Mouse (Mus musculus) limb, embryonic 15.5 days (tissue): ENCODE measurements at regions not wholly inside any gene's neighbourhood (a gene's known extent, or its start where the extent isn't known, plus 50 kb on each side); places are given as distances from the start of the nearest gene placed in this dataset.

Source experiments
- ATAC-seq: fragments of 200-750 bp; cut with Nextera tagmentation; 2 replicates; pipeline ENCODE4 v1.8.0; 2017; ENCODE audit warnings: low read depth, moderate TSS enrichment; ENCODE audit not compliant: insufficient number of reproducible peaks, low FRiP score, low TSS enrichment
- H3K27ac ChIP-seq: fragments of 300-500 bp; sonication (generic); 2 replicates; pipeline ENCODE4 v1.5.1; 2015; ENCODE audit warnings: moderate library complexity, mild to moderate bottlenecking, inconsistent platforms
- H3K27me3 ChIP-seq: fragments of 300-500 bp; sonication (generic); 2 replicates; pipeline ENCODE4 v1.6.1; 2015; ENCODE audit warnings: inconsistent platforms
- H3K36me3 ChIP-seq: fragments of 300-500 bp; sonication (generic); 2 replicates; pipeline ENCODE4 v1.6.1; 2015; ENCODE audit warnings: inconsistent platforms
- H3K4me1 ChIP-seq: fragments of 300-500 bp; sonication (generic); 2 replicates; pipeline ENCODE4 v1.6.1; 2015; ENCODE audit warnings: inconsistent platforms
- H3K4me2 ChIP-seq: fragments of 300-500 bp; sonication (generic); 2 replicates; pipeline ENCODE4 v1.6.1; 2015; ENCODE audit warnings: mild to moderate bottlenecking, inconsistent platforms
- H3K4me3 ChIP-seq: fragments of 300-500 bp; sonication (generic); 2 replicates; pipeline ENCODE4 v1.5.1; 2015; ENCODE audit warnings: mild to moderate bottlenecking, inconsistent platforms
- H3K9ac ChIP-seq: fragments of 300-500 bp; sonication (generic); 2 replicates; pipeline ENCODE4 v1.6.1; 2015; ENCODE audit warnings: inconsistent platforms
- H3K9me3 ChIP-seq: fragments of 300-500 bp; sonication (generic); 2 replicates; pipeline ENCODE4 v1.6.1; 2016; ENCODE audit warnings: inconsistent platforms
- WGBS: fragments of 180-500 bp; shearing (Covaris S2); methylation state at CpG from one replicate; pipeline ENCODE4 v1.1.7; 2015; 5-methylcytosine and 5-hydroxymethylcytosine counted together

GRCm38 (mm10) chr15:93853221-93853620, 257.5 kb upstream of the Prickle1 start:
- Histone ChIP-seq H3K36me3 (no peaks in the 10 kb centered on the region), H3K4me3 (no peak overlapping the region), H3K4me2 (no peak overlapping the region), H3K9me3 (no peaks in the 10 kb centered on the region), H3K27me3 (no peaks in the 10 kb centered on the region), H3K4me1 (peaks cover 16% of the 10 kb centered on the region; the same call in 1 of the 2 replicates), H3K27ac (no peak overlapping the region), H3K9ac (no peak overlapping the region)
- WGBS = 38% methylated on average over 3 of the region's 3 CpGs
- ATAC-seq = no peak

GRCm38 (mm10) chr15:93852126-93852525, 256.4 kb upstream of the Prickle1 start:
- Histone ChIP-seq H3K4me3 (no peak overlapping the region), H3K27ac (no peak overlapping the region), H3K9me3 (no peaks in the 10 kb centered on the region), H3K27me3 (no peaks in the 10 kb centered on the region), H3K4me1 (peaks cover 8% of the 10 kb centered on the region; the same call in 1 of the 2 replicates), H3K4me2 (no peak overlapping the region), H3K9ac (no peak overlapping the region), H3K36me3 (no peaks in the 10 kb centered on the region)
- no peak for ATAC-seq
- WGBS = 93% methylated on average over 4 of the region's 4 CpGs

GRCm38 (mm10) chr15:93850388-93850787, 254.7 kb upstream of the Prickle1 start:
- Histone ChIP-seq H3K27ac (no peak overlapping the region), H3K36me3 (no peaks in the 10 kb centered on the region), H3K4me3 (no peak overlapping the region), H3K9me3 (no peaks in the 10 kb centered on the region), H3K27me3 (no peaks in the 10 kb centered on the region), H3K9ac (no peak overlapping the region), H3K4me2 (no peak overlapping the region), H3K4me1 (0 out of 2 replicates have a peak, but pooled peaks cover 3% of the 10 kb centered on the region)
- 24% methylated on average over 6 of the region's 6 CpGs for WGBS
- no peak for ATAC-seq

DNA sequence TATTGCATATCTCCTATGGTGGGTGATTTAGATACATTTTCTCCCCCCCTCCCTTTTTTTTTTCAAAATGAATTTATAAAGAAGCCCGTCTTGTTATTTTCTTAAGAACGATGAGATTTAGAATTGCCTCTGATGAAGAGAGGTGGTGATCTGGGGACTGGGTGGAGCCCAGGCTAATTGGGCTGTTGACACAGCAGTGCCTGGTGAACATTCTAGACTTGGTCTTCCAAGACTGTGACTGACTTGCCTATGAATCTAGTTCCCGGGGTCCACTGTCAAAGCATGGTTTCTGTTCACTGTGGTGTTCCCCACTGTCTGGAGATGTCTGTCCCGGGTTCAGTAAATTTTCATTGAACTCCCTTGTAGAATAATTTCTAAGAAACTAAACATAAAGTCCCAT, 253.1 kb upstream of the Prickle1 start:
- no peak overlapping the region for H3K4me3 ChIP-seq
- H3K27me3 ChIP-seq = no peaks in the 10 kb centered on the region
- H3K9me3 ChIP-seq = no peaks in the 10 kb centered on the region
- H3K4me2 ChIP-seq = no peak overlapping the region
- no peak overlapping the region for H3K9ac ChIP-seq
- 89% methylated on average over 4 of the region's 4 CpGs for WGBS
- ATAC-seq = no peak
- H3K4me1 ChIP-seq = 0 out of 2 replicates have a peak, but pooled peaks cover 3% of the 10 kb centered on the region
- H3K27ac ChIP-seq = no peak overlapping the region
- H3K36me3 ChIP-seq = no peaks in the 10 kb centered on the region

DNA sequence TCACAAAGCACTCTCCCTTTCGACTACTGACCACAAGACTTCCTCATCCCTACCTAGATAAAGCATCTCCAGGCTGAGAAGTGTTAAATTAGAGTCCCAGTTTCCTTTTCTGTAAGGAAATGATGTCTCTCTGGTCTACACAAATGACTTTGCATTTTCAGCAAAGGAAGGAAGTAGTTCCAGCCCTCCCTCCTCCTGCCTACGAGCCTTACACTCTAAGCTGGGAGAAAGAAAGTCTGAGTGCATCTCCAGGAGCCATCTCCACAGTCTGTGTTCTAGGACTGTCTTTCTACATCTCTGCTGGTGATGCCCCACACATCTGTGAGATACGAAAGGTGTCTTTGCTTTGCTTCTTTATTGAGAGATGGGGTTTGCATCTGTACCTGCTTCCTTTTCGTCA, 251.1 kb upstream of the Prickle1 start:
- no peak for ATAC-seq
- H3K27ac ChIP-seq = no peak overlapping the region
- H3K9ac ChIP-seq = no peak overlapping the region
- no peaks in the 10 kb centered on the region for H3K36me3 ChIP-seq
- H3K4me3 ChIP-seq = no peak overlapping the region
- 0 out of 2 replicates have a peak, but pooled peaks cover 3% of the 10 kb centered on the region for H3K4me1 ChIP-seq
- no peaks in the 10 kb centered on the region for H3K9me3 ChIP-seq
- WGBS = 86% methylated on average over 4 of the region's 4 CpGs
- no peak overlapping the region for H3K4me2 ChIP-seq
- H3K27me3 ChIP-seq = no peaks in the 10 kb centered on the region

DNA sequence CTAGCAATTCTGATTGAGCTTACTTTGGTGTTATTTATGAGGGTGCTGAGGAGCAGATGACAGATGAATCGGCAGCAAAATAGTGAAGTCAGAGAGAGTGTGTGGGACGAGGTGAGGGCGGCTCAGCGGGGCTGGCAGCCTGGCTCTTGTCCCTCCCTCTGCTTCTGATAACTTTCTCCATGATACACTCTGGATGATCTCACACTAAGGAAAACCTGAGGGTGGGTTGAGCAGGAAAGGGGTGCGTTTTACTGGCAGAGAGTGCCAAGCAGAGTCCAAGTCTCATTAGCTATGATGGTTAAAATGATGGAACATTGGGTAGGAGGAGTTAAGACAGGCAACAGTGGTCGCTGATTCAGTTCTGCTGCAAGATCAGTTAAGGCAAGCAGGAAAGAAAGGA, 250.1 kb upstream of the Prickle1 start:
- Histone ChIP-seq H3K27ac (no peak overlapping the region), H3K4me3 (no peak overlapping the region), H3K27me3 (no peaks in the 10 kb centered on the region), H3K9me3 (no peaks in the 10 kb centered on the region), H3K4me1 (0 out of 2 replicates have a peak, but pooled peaks cover 3% of the 10 kb centered on the region), H3K9ac (no peak overlapping the region), H3K4me2 (no peak overlapping the region), H3K36me3 (no peaks in the 10 kb centered on the region)
- no peak for ATAC-seq
- 46% methylated on average over 6 of the region's 6 CpGs for WGBS

DNA sequence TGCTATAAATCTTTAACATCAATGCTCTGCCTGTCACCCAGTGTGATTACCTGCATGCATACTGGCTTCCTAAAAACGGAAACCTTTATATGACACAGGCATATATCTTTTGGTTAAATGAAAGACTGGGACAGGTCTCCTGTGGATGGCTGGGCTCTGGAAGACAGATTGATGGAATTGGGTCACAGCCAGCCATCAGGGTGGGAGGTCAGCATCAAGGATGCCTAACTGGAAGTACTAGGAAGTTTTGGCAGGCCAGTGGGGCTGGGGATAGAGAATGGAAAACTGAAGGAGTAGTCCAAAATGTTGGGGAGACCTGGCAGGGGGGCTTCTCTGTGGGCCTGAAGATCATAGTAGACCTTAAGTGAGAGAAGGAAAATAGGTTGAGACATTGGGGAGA, 237.3 kb upstream of the Prickle1 start:
- no peak for ATAC-seq

GRCm38 (mm10) chr15:93832431-93832936, 236.8 kb upstream of the Prickle1 start:
- no peaks in the 10 kb centered on the region for H3K36me3 ChIP-seq
- no peak overlapping the region for H3K9ac ChIP-seq
- H3K9me3 ChIP-seq = no peaks in the 10 kb centered on the region
- no peak for ATAC-seq
- H3K27ac ChIP-seq = peak overlapping the region; percentile 63
- no peak overlapping the region for H3K4me2 ChIP-seq
- 49% methylated on average over 14 of the region's 14 CpGs for WGBS
- peaks cover 15% of the 10 kb centered on the region for H3K4me1 ChIP-seq
- no peaks in the 10 kb centered on the region for H3K27me3 ChIP-seq
- no peak overlapping the region for H3K4me3 ChIP-seq

More for the DNA sequence above, 237.3 kb upstream of the Prickle1 start:
- Histone ChIP-seq H3K4me2 (no peak overlapping the region), H3K4me3 (no peak overlapping the region), H3K9ac (no peak overlapping the region), H3K27ac (peak overlapping the region; percentile 63), H3K27me3 (no peaks in the 10 kb centered on the region), H3K36me3 (no peaks in the 10 kb centered on the region), H3K4me1 (peaks cover 15% of the 10 kb centered on the region), H3K9me3 (no peaks in the 10 kb centered on the region)
- 44% methylated on average over 1 of the region's 1 CpGs for WGBS

- ATAC-seq = no peak
- no peaks in the 10 kb centered on the region for H3K36me3 ChIP-seq
Observed at GRCm38 (mm10) chr15:93831148-93831547, 235.5 kb upstream of the Prickle1 start.

GRCm38 (mm10) chr15:93824729-93825694, 229.3 kb upstream of the Prickle1 start:
- peak overlapping the region; percentile 75 for H3K27ac ChIP-seq
- H3K4me1 ChIP-seq = peaks cover 17% of the 10 kb centered on the region
- peak; percentile 40; the same call in 1 of the 2 replicates for ATAC-seq
- H3K36me3 ChIP-seq = no peaks in the 10 kb centered on the region
- 33% methylated on average over 28 of the region's 28 CpGs for WGBS
- no peaks in the 10 kb centered on the region for H3K27me3 ChIP-seq
- H3K9ac ChIP-seq = no peak overlapping the region
- H3K4me3 ChIP-seq = peak overlapping the region; percentile 14; the same call in 1 of the 2 replicates
- peak overlapping the region; percentile 37 for H3K4me2 ChIP-seq
- no peaks in the 10 kb centered on the region for H3K9me3 ChIP-seq

More at GRCm38 (mm10) chr15:93831148-93831547, 235.5 kb upstream of the Prickle1 start:
- Histone ChIP-seq H3K4me1 (peaks cover 15% of the 10 kb centered on the region), H3K27me3 (no peaks in the 10 kb centered on the region), H3K4me2 (no peak overlapping the region), H3K9me3 (no peaks in the 10 kb centered on the region), H3K4me3 (no peak overlapping the region), H3K27ac (no peak overlapping the region), H3K9ac (no peak overlapping the region)
- WGBS = 83% methylated on average over 3 of the region's 3 CpGs

GRCm38 (mm10) chr15:93821236-93821635, 225.5 kb upstream of the Prickle1 start:
- no peak overlapping the region for H3K4me2 ChIP-seq
- H3K9ac ChIP-seq = no peak overlapping the region
- no peak overlapping the region for H3K27ac ChIP-seq
- no peaks in the 10 kb centered on the region for H3K36me3 ChIP-seq
- no peak overlapping the region for H3K4me3 ChIP-seq
- H3K4me1 ChIP-seq = peaks cover 17% of the 10 kb centered on the region
- ATAC-seq = no peak
- no peaks in the 10 kb centered on the region for H3K27me3 ChIP-seq
- 80% methylated on average over 6 of the region's 6 CpGs for WGBS
- no peaks in the 10 kb centered on the region for H3K9me3 ChIP-seq

GRCm38 (mm10) chr15:93812011-93812410, 216.3 kb upstream of the Prickle1 start:
- no peak for ATAC-seq
- Histone ChIP-seq H3K4me1 (no peaks in the 10 kb centered on the region), H3K27ac (no peak overlapping the region), H3K36me3 (no peaks in the 10 kb centered on the region), H3K4me3 (no peak overlapping the region), H3K4me2 (no peak overlapping the region), H3K9me3 (no peaks in the 10 kb centered on the region), H3K27me3 (no peaks in the 10 kb centered on the region), H3K9ac (no peak overlapping the region)
- 49% methylated on average over 7 of the region's 7 CpGs for WGBS
